Mouse (Mus musculus) MEL (cell line): ENCODE measurements around the gene Fhit. TPM values are rescaled to one million over a fixed set of nuclear protein-coding genes. Genes with fewer than 3 reads are reported as not detected.

Source experiments
- DNase-seq: peaks from one replicate; pipeline ENCODE4 v3.0.0; 2011; ENCODE audit warnings: low read depth, low spot score
- H3K27ac ChIP-seq: 2 replicates; pipeline ENCODE4 v1.5.1; 2012; ENCODE audit warnings: low read depth, mild to moderate bottlenecking, control low read depth, low read length, moderate library complexity; ENCODE audit not compliant: control insufficient read depth
- H3K27me3 ChIP-seq, 2 experiments: fragments of 150-350 bp in 1 of 2; sonication (generic) in 1 of 2; 2 replicates each; pipeline ENCODE4 v1.6.1; 2012; ENCODE audit warnings: low read length in 2 of 2, mild to moderate bottlenecking in 2 of 2, improper control_type of control experiment in 1 of 2, moderate library complexity in 1 of 2; ENCODE audit not compliant: insufficient read depth in 2 of 2, control insufficient read depth in 1 of 2
- H3K36me3 ChIP-seq, 2 experiments: 2 replicates each; pipeline ENCODE4 v1.6.1; 2012 to 2014; ENCODE audit warnings: low read length in 2 of 2, improper control_type of control experiment in 1 of 2, inconsistent platforms in 1 of 2, mild to moderate bottlenecking in 1 of 2; ENCODE audit not compliant: insufficient read depth in 2 of 2, control insufficient read depth in 1 of 2
- H3K4me1 ChIP-seq, 2 experiments: fragments of 150-350 bp in 1 of 2; sonication (generic) in 1 of 2; 2 replicates each; pipeline ENCODE4 v1.6.1; 2012; ENCODE audit warnings: low read length in 2 of 2, improper control_type of control experiment in 1 of 2, mild to moderate bottlenecking in 1 of 2; ENCODE audit not compliant: insufficient read depth in 2 of 2, control insufficient read depth in 1 of 2
- H3K4me3 ChIP-seq, 2 experiments: fragments of 150-350 bp in 1 of 2; sonication (generic) in 1 of 2; 2 replicates each; pipeline ENCODE4 v1.5.1; 2012; ENCODE audit warnings: low read depth in 2 of 2, low read length in 2 of 2, mild to moderate bottlenecking in 2 of 2, moderate library complexity in 2 of 2, control low read depth in 1 of 2, improper control_type of control experiment in 1 of 2; ENCODE audit not compliant: control insufficient read depth in 1 of 2, insufficient read depth in 1 of 2
- H3K79me2 ChIP-seq: 2 replicates; pipeline ENCODE4 v1.6.1; 2012; ENCODE audit warnings: mild to moderate bottlenecking, low read length, moderate library complexity; ENCODE audit not compliant: control insufficient read depth, poor library complexity, insufficient read depth
- H3K9ac ChIP-seq: 2 replicates; pipeline ENCODE4 v1.6.1; 2012; ENCODE audit warnings: low read depth, mild to moderate bottlenecking, control low read depth, low read length, moderate library complexity; ENCODE audit not compliant: control insufficient read depth, poor library complexity, severe bottlenecking
- H3K9me3 ChIP-seq: fragments of 150-350 bp; sonication (generic); replicated peaks from 2 replicates; pipeline ENCODE4 v1.6.1; 2012; ENCODE audit warnings: mild to moderate bottlenecking, low read length, improper control_type of control experiment, moderate library complexity; ENCODE audit not compliant: insufficient read depth
- CTCF ChIP-seq, 3 experiments: IDR thresholded peaks in 2 of 3; conservative IDR thresholded peaks in 1 of 3; 2 replicates each; pipeline ENCODE4 v1.5.1; 2011 to 2012; ENCODE audit warnings: low read length in 3 of 3, low read depth in 2 of 3, mild to moderate bottlenecking in 2 of 3, improper control_type of control experiment in 1 of 3, inconsistent platforms in 1 of 3, mixed read lengths in 1 of 3, moderate library complexity in 1 of 3; ENCODE audit not compliant: control insufficient read depth in 1 of 3, insufficient read depth in 1 of 3, poor library complexity in 1 of 3, severe bottlenecking in 1 of 3
- GABPA ChIP-seq: IDR thresholded peaks from 2 replicates; pipeline ENCODE4 v1.6.1; 2012; ENCODE audit warnings: low read depth, mild to moderate bottlenecking, inconsistent platforms, low read length, improper control_type of control experiment, moderate library complexity
- GATA1 ChIP-seq: IDR thresholded peaks from 2 replicates; pipeline ENCODE4 v1.6.1; 2011; ENCODE audit warnings: low read depth, low read length, improper control_type of control experiment
- HCFC1 ChIP-seq: IDR thresholded peaks from 2 replicates; pipeline ENCODE4 v1.6.1; 2012; ENCODE audit warnings: low read depth, mild to moderate bottlenecking, inconsistent platforms, low read length, improper control_type of control experiment, moderate library complexity
- KAT2A ChIP-seq: conservative IDR thresholded peaks from 2 replicates; pipeline ENCODE4 v1.6.1; 2012; ENCODE audit warnings: low read depth, low read length, improper control_type of control experiment, inconsistent platforms
- MAFK ChIP-seq: IDR thresholded peaks from 2 replicates; pipeline ENCODE4 v1.6.1; 2011; ENCODE audit warnings: low read depth, mild to moderate bottlenecking, low read length, improper control_type of control experiment, borderline replicate concordance
- MAX ChIP-seq: IDR thresholded peaks from 2 replicates; pipeline ENCODE4 v1.6.1; 2011; ENCODE audit warnings: low read length, improper control_type of control experiment
- MYB ChIP-seq: IDR thresholded peaks from 2 replicates; pipeline ENCODE4 v1.6.1; 2011; ENCODE audit warnings: mild to moderate bottlenecking, low read depth, low read length, improper control_type of control experiment
- MYC ChIP-seq: IDR thresholded peaks from 2 replicates; pipeline ENCODE4 v1.6.1; 2011; ENCODE audit warnings: low read depth, mild to moderate bottlenecking, low read length, improper control_type of control experiment, moderate library complexity
- NELFE ChIP-seq: IDR thresholded peaks from 2 replicates; pipeline ENCODE4 v1.6.1; 2011; ENCODE audit warnings: low read depth, low read length, improper control_type of control experiment
- POLR2A ChIP-seq, 2 experiments: IDR thresholded peaks; 2 replicates each; pipeline ENCODE4 v1.6.1; 2011 to 2012; ENCODE audit warnings: low read length in 2 of 2, mild to moderate bottlenecking in 2 of 2, control low read depth in 1 of 2, improper control_type of control experiment in 1 of 2, low read depth in 1 of 2, moderate library complexity in 1 of 2; ENCODE audit not compliant: control insufficient read depth in 1 of 2, insufficient read depth in 1 of 2, poor library complexity in 1 of 2
- POLR2AphosphoS2 ChIP-seq: IDR thresholded peaks from 2 replicates; pipeline ENCODE4 v1.6.1; 2011; ENCODE audit warnings: low read length, improper control_type of control experiment
- RAD21 ChIP-seq: IDR thresholded peaks from 2 replicates; pipeline ENCODE4 v1.6.1; 2011; ENCODE audit warnings: mild to moderate bottlenecking, low read depth, low read length, improper control_type of control experiment
- RCOR1 ChIP-seq: IDR thresholded peaks from 2 replicates; pipeline ENCODE4 v1.6.1; 2012; ENCODE audit warnings: low read depth, mild to moderate bottlenecking, inconsistent platforms, low read length, improper control_type of control experiment
- SMC3 ChIP-seq: IDR thresholded peaks from 2 replicates; pipeline ENCODE4 v1.6.1; 2011; ENCODE audit warnings: low read depth, low read length, improper control_type of control experiment
- TAL1 ChIP-seq: IDR thresholded peaks from 2 replicates; pipeline ENCODE4 v1.6.1; 2012; ENCODE audit warnings: mild to moderate bottlenecking, inconsistent platforms, low read length, moderate library complexity, mixed read lengths
- TBP ChIP-seq: IDR thresholded peaks from 2 replicates; pipeline ENCODE4 v1.8.0; 2011; ENCODE audit warnings: low read depth, low read length, improper control_type of control experiment
- USF2 ChIP-seq, 2 experiments: IDR thresholded peaks; 2 replicates each; pipeline ENCODE4 v1.6.1; 2011 to 2012; ENCODE audit warnings: improper control_type of control experiment in 2 of 2, low read length in 2 of 2, borderline replicate concordance in 1 of 2, inconsistent platforms in 1 of 2, low read depth in 1 of 2, mild to moderate bottlenecking in 1 of 2; ENCODE audit not compliant: insufficient read depth in 1 of 2
- ZC3H11A ChIP-seq: IDR thresholded peaks from 2 replicates; pipeline ENCODE4 v1.6.1; 2012; ENCODE audit warnings: low read depth, mild to moderate bottlenecking, inconsistent platforms, low read length, improper control_type of control experiment
- ZMIZ1 ChIP-seq: IDR thresholded peaks from 2 replicates; pipeline ENCODE4 v1.6.1; 2012; ENCODE audit warnings: low read depth, mild to moderate bottlenecking, inconsistent platforms, low read length, improper control_type of control experiment, moderate library complexity
- polyA plus RNA-seq, 2 experiments: library from polyadenylated mRNA; stranded (reverse) in 1 of 2; unstranded in 1 of 2; fragments of >175 nt in 1 of 2; fragments of >200 nt in 1 of 2; gene quantifications; 2 replicates each; pipeline versions ENCODE4 v1.2.1 to v1.2.4; 2012; ENCODE audit warnings: low replicate concordance in 2 of 2, low read depth in 1 of 2; ENCODE audit not compliant: insufficient read length in 2 of 2, insufficient read depth in 1 of 2, missing spikeins in 1 of 2
- total RNA-seq: library from RNA; depleted of rRNA; stranded (reverse); fragments of 300-350 nt; gene quantifications from 2 replicates; pipeline ENCODE4 v1.2.3, GENCODE M21; 2012

Fhit gene
- total and polyA plus RNA-seq, 3 experiments = 0.77 to 1.3 TPM; not detected in 1

DNA sequence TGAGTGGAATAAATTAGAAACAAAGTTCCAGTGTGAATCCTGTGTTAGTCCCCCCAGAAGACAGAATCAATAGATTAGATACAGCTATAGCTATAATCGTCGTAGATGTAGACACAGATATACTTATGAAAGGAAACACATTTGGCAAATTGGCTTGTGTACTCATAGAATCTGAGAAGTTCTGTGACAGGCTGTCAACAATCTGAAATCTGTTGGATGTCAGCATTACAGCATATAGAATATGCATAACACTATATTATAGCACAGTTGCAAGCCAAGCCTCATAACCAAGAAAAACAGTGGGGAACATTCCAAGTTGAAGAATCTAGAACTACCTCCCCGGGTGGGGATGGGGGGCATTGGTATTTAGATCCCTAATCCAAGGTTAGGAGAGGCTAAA lies 1635.7 kb downstream of the Fhit start:
- Histone ChIP-seq H3K9me3 (no peaks in the 10 kb centered on the region), H3K4me3 (no peak overlapping the region), H3K27ac (no peak overlapping the region), H3K36me3 (no peaks in the 10 kb centered on the region), H3K4me1 (no peaks in the 10 kb centered on the region), H3K9ac (no peak overlapping the region), H3K79me2 (no peaks in the 10 kb centered on the region), H3K27me3 (no peaks in the 10 kb centered on the region)
- TF ChIP-seq MYC (no peak), MAFK (no peak), NELFE (no peak), GABPA (no peak), USF2 (IDR thresholded peaks at IDR 0.05; ENCODE audit: borderline replicate concordance in 1 of 2, insufficient read depth in 1 of 2, low read depth in 1 of 2, low read length in 2 of 2) (no peak), TBP (no peak), TAL1 (no peak), KAT2A (no peak), SMC3 (no peak)
- no peak for DNase-seq

DNA sequence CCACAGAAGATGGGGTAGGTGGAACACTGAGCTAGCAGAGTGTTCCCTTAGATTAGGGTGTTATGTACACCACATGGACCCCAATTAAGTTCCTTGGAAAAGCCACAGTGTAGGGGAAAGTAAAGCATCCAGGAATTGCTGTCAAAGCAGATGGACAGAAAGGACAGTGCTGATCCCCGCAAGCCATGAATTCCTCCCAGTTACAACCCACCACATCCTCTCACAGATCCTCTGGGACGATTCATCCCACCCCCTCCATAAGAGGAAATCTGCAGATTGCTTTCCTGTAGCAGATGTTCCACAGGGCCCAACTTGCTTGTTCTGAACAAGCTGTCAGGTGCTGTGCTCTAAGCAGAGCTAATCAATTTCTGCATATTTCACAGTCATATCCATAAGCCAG lies 1644.2 kb downstream of the Fhit start:
- no peaks in the 10 kb centered on the region for H3K36me3 ChIP-seq
- H3K79me2 ChIP-seq = no peaks in the 10 kb centered on the region
- H3K27me3 ChIP-seq = no peaks in the 10 kb centered on the region
- no peaks in the 10 kb centered on the region for H3K4me1 ChIP-seq
- no peak overlapping the region for H3K4me3 ChIP-seq
- no peak for DNase-seq
- H3K27ac ChIP-seq = no peak overlapping the region
- no peak for TF ChIP-seq CTCF (IDR thresholded peaks at IDR 0.05 in 2 of 3, conservative IDR thresholded peaks at IDR 0.05 in 1 of 3; ENCODE audit: control insufficient read depth in 1 of 3, insufficient read depth in 1 of 3, low read depth in 2 of 3, low read length in 3 of 3, poor library complexity in 1 of 3, severe bottlenecking in 1 of 3)
- no peak for TF ChIP-seq ZMIZ1
- TF ChIP-seq TBP = no peak
- TF ChIP-seq MAX = no peak
- no peak for TF ChIP-seq USF2 (IDR thresholded peaks at IDR 0.05; ENCODE audit: borderline replicate concordance in 1 of 2, insufficient read depth in 1 of 2, low read depth in 1 of 2, low read length in 2 of 2)
- no peak for TF ChIP-seq POLR2AphosphoS2
- no peak for TF ChIP-seq HCFC1
- no peak for TF ChIP-seq ZC3H11A
- TF ChIP-seq POLR2A (IDR thresholded peaks at IDR 0.05; ENCODE audit: control insufficient read depth in 1 of 2, insufficient read depth in 1 of 2, low read depth in 1 of 2, low read length in 2 of 2, poor library complexity in 1 of 2) = no peak
- no peak for TF ChIP-seq RAD21
- no peak for TF ChIP-seq RCOR1
- TF ChIP-seq GABPA = no peak
- TF ChIP-seq MYB = no peak
- no peak for TF ChIP-seq GATA1
- H3K9me3 ChIP-seq = no peaks in the 10 kb centered on the region
- no peak overlapping the region for H3K9ac ChIP-seq
